Mouse (Mus musculus) regulatory T cell (primary cell): Measurements from ENCODE around the gene Cachd1.

Experiments
- in situ Hi-C: fragments of 300-600 bp; cut with MboI, MseI; formaldehyde crosslinking; loops from one replicate; pipeline ENCODE4 v1.15.1; 2025; ENCODE audit warnings: high pct_unique_total_duplicates

Cachd1 gene

GRCm38 (mm10) chr4:100776043-100776870, at the start of gene Cachd1:
Gene Cachd1 (plus strand): TSS chr4:100776675.
- in situ Hi-C loops, result no loop called here

- in situ Hi-C loops, result no loop called here
Observed at GRCm38 (mm10) chr4:100728896-100729479, 47.5 kb upstream of the Cachd1 start.

- in situ Hi-C loops, result no loop called here
Observed at GRCm38 (mm10) chr4:100735098-100735935, 41.2 kb upstream of the Cachd1 start.

GRCm38 (mm10) chr4:100735936-100736349, 40.5 kb upstream of the Cachd1 start:
- in situ Hi-C loops, result no loop called here

- in situ Hi-C loops, result no loop called here
Observed at GRCm38 (mm10) chr4:100743615-100744014, 32.9 kb upstream of the Cachd1 start.

GRCm38 (mm10) chr4:100752278-100752677, 24.2 kb upstream of the Cachd1 start:
- in situ Hi-C loops, result no loop called here

- in situ Hi-C loops, result no loop called here
Observed at GRCm38 (mm10) chr4:100755632-100756031, 20.8 kb upstream of the Cachd1 start.

- in situ Hi-C loops, result no loop called here
Observed at GRCm38 (mm10) chr4:100756499-100756898, 20.0 kb upstream of the Cachd1 start.

- in situ Hi-C loops, result no loop called here
Observed at GRCm38 (mm10) chr4:100758265-100758898, 18.1 kb upstream of the Cachd1 start.

GRCm38 (mm10) chr4:100759603-100760002, 16.9 kb upstream of the Cachd1 start:
- in situ Hi-C loops, result no loop called here

- in situ Hi-C loops, result no loop called here
Observed at GRCm38 (mm10) chr4:100760416-100760815, 16.1 kb upstream of the Cachd1 start.

- in situ Hi-C loops, result no loop called here
Observed at GRCm38 (mm10) chr4:100768606-100769005, 7.9 kb upstream of the Cachd1 start.

- in situ Hi-C loops, result no loop called here
Observed at GRCm38 (mm10) chr4:100776871-100777375, 448 bp downstream of the Cachd1 start.

GRCm38 (mm10) chr4:100777376-100778041, 1.0 kb downstream of the Cachd1 start:
- in situ Hi-C loops, result no loop called here

- in situ Hi-C loops, result no loop called here
Observed at GRCm38 (mm10) chr4:100778082-100778481, 1.6 kb downstream of the Cachd1 start.

- in situ Hi-C loops, result no loop called here
Observed at GRCm38 (mm10) chr4:100779023-100779422, 2.5 kb downstream of the Cachd1 start.

- in situ Hi-C loops, result no loop called here
Observed at GRCm38 (mm10) chr4:100779695-100780094, 3.2 kb downstream of the Cachd1 start.

- in situ Hi-C loops, result no loop called here
Observed at GRCm38 (mm10) chr4:100780911-100781310, 4.4 kb downstream of the Cachd1 start.

GRCm38 (mm10) chr4:100782348-100782747, 5.9 kb downstream of the Cachd1 start:
- in situ Hi-C loops, result no loop called here

- in situ Hi-C loops, result no loop called here
Observed at GRCm38 (mm10) chr4:100782891-100783290, 6.4 kb downstream of the Cachd1 start.

- in situ Hi-C loops, result no loop called here
Observed at GRCm38 (mm10) chr4:100787201-100787600, 10.7 kb downstream of the Cachd1 start.
